Mouse (Mus musculus): ENCODE measurements at regions not wholly inside any gene's neighbourhood (a gene's known extent, or its start where the extent isn't known, plus 50 kb on each side); places are given as distances from the start of the nearest gene placed in this dataset.
"Not testable (repeated sequence)": the region's sequence is repeated elsewhere in the genome, so short reads cannot be mapped to it uniquely, and the experiment has no call there.

DNA sequence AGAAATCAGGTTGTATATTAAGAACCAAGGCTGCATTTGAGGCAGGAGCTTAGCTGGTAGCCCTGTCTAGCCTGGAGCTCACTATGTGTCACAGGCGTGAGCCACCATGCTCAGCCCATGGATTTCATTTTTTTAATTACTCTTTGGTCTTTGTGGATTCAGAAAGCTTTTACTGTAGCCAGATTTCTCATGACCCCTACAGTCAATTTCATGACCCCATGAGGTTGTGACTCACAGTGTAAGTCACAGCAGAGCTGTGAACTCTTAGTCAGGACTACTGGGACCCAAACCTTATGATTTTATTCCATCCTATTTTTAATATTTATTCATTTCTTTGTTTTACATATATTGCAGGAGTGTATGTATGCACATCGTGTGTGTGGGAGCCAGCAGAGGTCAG lies 61.9 kb upstream of the Akap13 start:
- ATAC-seq (ENCODE audit: low read depth) (no peak), DNase-seq (ENCODE audit: low spot score) (no peak)
- H3K27me3 ChIP-seq (replicated peaks; ENCODE audit: control insufficient read depth, insufficient read depth, low read length): no peaks in the 10 kb centered on the region
- H3K27ac ChIP-seq (replicated peaks; ENCODE audit: low read depth, low read length): no peak overlapping the region
- 83% methylated on average over 2 of the region's 2 CpGs for WGBS
- H3K9me3 ChIP-seq (ENCODE audit: control insufficient read depth, low read length): no peaks in the 10 kb centered on the region
- H3K4me3 ChIP-seq (ENCODE audit: low read depth, low read length): no peak overlapping the region
- no peak overlapping the region for H3K9ac ChIP-seq (ENCODE audit: low read depth, low read length)
- H3K36me3 ChIP-seq (ENCODE audit: control insufficient read depth, insufficient read depth, low read length): no peaks in the 10 kb centered on the region
- no peaks in the 10 kb centered on the region for H3K4me1 ChIP-seq (ENCODE audit: control insufficient read depth, insufficient read depth, low read length)
- no peak overlapping the region for H3K4me2 ChIP-seq (ENCODE audit: low read depth, low read length)

DNA sequence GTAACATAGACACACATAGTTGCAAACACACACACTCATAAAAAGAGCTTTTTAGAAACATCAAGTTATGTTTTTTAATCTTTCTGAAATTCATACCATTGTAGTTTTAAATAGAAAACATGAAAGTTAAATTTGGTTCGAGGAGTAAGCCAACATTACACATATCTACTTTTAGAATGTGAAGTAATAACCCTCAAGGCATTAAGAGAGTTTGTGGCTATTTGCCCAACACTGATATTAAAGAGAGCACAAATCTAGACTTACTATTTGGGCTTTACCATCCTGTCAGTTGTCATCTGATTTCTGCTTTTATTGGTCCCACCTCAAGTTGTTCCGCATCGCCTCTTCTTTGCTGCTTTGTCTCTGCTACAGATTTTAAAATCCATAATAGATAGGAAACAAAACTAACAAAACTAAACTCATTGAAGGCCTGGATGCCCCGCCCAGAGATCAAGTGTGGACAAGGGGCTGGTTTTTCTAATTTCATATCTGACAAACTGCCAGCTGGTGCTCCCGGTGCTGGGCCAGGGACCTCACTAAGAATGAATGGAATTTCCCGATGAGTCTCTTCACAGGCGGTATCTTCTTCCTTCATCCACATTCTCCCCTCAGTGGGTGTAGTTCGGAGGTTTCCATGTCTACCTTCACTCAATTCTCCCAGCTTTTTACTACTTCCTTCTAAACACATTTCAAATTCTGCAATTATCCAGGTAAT lies 60.3 kb upstream of the Akap13 start:
- no peak overlapping the region for H3K27ac ChIP-seq (replicated peaks; ENCODE audit: low read depth, low read length)

DNA sequence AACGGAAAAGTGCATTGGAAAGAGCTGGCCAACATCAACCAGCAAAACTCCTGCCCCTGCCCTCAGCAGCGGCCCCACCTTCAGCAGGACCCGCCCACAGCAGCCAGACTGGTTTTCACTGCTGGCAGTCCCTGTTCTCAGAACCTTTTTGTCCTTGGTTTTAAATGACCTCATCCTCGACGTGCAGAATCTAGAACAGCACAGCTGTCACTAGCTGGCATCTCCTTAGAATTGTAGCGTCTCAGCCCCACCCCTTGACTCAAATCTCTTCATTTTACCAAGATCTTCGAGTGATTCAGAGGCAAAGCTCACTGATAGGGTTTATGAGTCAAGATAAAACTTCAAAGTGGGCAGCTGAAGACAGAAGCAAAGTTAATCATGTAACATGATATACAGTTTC lies 57.8 kb upstream of the Akap13 start:
- Histone ChIP-seq H3K9me3 (ENCODE audit: control insufficient read depth, low read length) (no peaks in the 10 kb centered on the region), H3K36me3 (ENCODE audit: control insufficient read depth, insufficient read depth, low read length) (no peaks in the 10 kb centered on the region), H3K27ac (replicated peaks; ENCODE audit: low read depth, low read length) (no peak overlapping the region), H3K4me1 (ENCODE audit: control insufficient read depth, insufficient read depth, low read length) (no peaks in the 10 kb centered on the region), H3K27me3 (replicated peaks; ENCODE audit: control insufficient read depth, insufficient read depth, low read length) (no peaks in the 10 kb centered on the region), H3K9ac (ENCODE audit: low read depth, low read length) (no peak overlapping the region), H3K4me2 (ENCODE audit: low read depth, low read length) (no peak overlapping the region), H3K4me3 (ENCODE audit: low read depth, low read length) (no peak overlapping the region)
- DNase-seq (ENCODE audit: low spot score) (peak; percentile 65), ATAC-seq (ENCODE audit: low read depth) (peak; percentile 70)
- 19% methylated on average over 7 of the region's 7 CpGs for WGBS

More for the DNA sequence above, 60.3 kb upstream of the Akap13 start:
- no peaks in the 10 kb centered on the region for H3K9me3 ChIP-seq (ENCODE audit: control insufficient read depth, low read length)
- H3K27me3 ChIP-seq (replicated peaks; ENCODE audit: control insufficient read depth, insufficient read depth, low read length): no peaks in the 10 kb centered on the region
- no peak for ATAC-seq (ENCODE audit: low read depth)
- no peak overlapping the region for H3K9ac ChIP-seq (ENCODE audit: low read depth, low read length)
- H3K4me3 ChIP-seq (ENCODE audit: low read depth, low read length): no peak overlapping the region
- no peaks in the 10 kb centered on the region for H3K36me3 ChIP-seq (ENCODE audit: control insufficient read depth, insufficient read depth, low read length)
- H3K4me1 ChIP-seq (ENCODE audit: control insufficient read depth, insufficient read depth, low read length): no peaks in the 10 kb centered on the region
- no peak overlapping the region for H3K4me2 ChIP-seq (ENCODE audit: low read depth, low read length)
- WGBS: 60% methylated on average over 8 of the region's 8 CpGs
- peak; percentile 33 for DNase-seq (ENCODE audit: low spot score)

DNA sequence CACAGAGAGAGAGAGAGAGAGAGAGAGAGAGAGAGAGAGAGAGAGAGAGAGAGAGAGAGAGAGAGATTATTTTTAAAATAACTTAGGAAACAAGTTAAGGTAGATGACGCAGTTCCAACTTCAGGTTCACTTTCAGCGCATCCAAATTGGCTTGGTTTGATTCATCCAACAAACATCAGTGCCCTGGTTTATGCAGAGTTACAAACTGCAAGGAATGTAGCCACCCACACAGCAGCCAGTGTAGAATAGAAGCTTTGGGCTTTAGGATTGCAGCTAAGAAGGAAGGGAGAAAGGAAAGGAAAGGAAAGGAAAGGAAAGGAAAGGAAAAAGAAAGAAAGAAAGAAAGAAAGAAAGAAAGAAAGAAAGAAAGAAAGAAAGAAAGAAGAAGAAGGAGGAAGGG lies 56.9 kb upstream of the Akap13 start:
- H3K9me3 ChIP-seq (ENCODE audit: control insufficient read depth, low read length); ATAC-seq (ENCODE audit: low read depth); H3K9ac ChIP-seq (ENCODE audit: low read depth, low read length); H3K36me3 ChIP-seq (ENCODE audit: control insufficient read depth, insufficient read depth, low read length); H3K27me3 ChIP-seq (replicated peaks; ENCODE audit: control insufficient read depth, insufficient read depth, low read length); H3K4me1 ChIP-seq (ENCODE audit: control insufficient read depth, insufficient read depth, low read length); H3K4me2 ChIP-seq (ENCODE audit: low read depth, low read length); H3K27ac ChIP-seq (replicated peaks; ENCODE audit: low read depth, low read length); H3K4me3 ChIP-seq (ENCODE audit: low read depth, low read length); DNase-seq (ENCODE audit: low spot score): not testable (repeated sequence)
- 80% methylated on average over 2 of the region's 2 CpGs for WGBS

DNA sequence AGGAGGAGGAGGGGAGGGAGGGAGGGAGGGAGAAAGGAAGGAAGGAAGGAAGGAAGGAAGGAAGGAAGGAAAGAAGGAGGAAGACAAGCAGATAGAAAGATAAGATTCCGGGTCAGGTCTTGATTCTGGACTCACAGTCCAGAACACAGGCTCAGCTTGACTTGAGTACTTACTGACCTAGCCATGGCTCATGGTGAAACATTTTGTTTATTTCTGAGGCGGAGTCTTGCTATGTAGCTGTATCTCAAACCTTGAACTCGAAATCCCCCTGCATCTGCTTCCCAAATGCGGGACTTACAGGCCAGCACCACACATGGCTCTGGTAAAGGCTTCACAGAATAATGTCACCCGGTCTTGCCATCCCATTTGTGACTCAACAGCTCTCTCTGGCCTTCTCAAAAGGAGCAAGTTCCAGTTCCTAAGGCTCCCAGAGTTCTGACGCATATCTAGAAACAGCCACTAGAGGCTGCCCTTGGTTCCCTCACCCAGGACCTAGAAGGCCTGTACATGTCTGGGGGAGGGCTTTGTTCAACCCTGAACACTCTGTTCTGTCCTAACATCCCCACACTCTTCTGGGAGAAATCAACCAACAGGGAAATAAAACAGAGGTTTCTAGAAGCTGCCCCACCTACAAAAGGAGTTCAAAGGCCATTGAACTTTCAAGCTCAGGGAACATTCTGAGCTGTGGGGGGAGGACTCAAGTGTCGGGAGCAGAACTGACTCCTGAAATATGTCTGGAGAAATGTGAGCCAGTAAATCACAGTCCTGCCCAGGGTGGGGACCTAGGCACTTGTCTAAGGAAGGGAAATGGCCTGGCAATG lies 56.2 kb upstream of the Akap13 start:
- H3K4me1 ChIP-seq (ENCODE audit: control insufficient read depth, insufficient read depth, low read length): no peaks in the 10 kb centered on the region
- H3K4me3 ChIP-seq (ENCODE audit: low read depth, low read length): no peak overlapping the region
- H3K36me3 ChIP-seq (ENCODE audit: control insufficient read depth, insufficient read depth, low read length): no peaks in the 10 kb centered on the region
- no peaks in the 10 kb centered on the region for H3K27me3 ChIP-seq (replicated peaks; ENCODE audit: control insufficient read depth, insufficient read depth, low read length)
- H3K9ac ChIP-seq (ENCODE audit: low read depth, low read length): no peak overlapping the region
- H3K27ac ChIP-seq (replicated peaks; ENCODE audit: low read depth, low read length): no peak overlapping the region
- DNase-seq (ENCODE audit: low spot score) (peak; percentile 75), ATAC-seq (ENCODE audit: low read depth) (peak; percentile 81)
- no peaks in the 10 kb centered on the region for H3K9me3 ChIP-seq (ENCODE audit: control insufficient read depth, low read length)
- 47% methylated on average over 7 of the region's 7 CpGs for WGBS
- no peak overlapping the region for H3K4me2 ChIP-seq (ENCODE audit: low read depth, low read length)

DNA sequence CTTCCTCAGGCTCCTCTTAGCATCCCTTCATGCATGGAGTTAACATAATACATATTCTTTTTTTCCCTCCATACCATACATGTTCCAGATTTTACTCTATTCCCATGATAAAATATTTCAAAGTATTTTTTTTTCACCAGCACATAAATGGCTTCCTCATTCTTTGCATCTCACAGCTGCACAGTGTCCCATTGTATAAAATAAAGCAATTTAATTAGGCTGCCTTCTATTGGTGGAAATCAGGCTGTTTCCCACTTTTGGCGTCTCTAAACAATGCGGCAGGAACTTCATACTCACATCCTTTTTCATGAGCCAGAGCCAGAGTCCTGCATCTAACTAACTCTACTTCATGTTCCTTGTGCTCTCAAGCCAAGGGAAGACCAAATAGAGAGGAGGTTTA lies 54.9 kb upstream of the Akap13 start:
- no peaks in the 10 kb centered on the region for H3K27me3 ChIP-seq (replicated peaks; ENCODE audit: control insufficient read depth, insufficient read depth, low read length)
- 67% methylated on average over 2 of the region's 2 CpGs for WGBS
- no peaks in the 10 kb centered on the region for H3K9me3 ChIP-seq (ENCODE audit: control insufficient read depth, low read length)
- no peaks in the 10 kb centered on the region for H3K36me3 ChIP-seq (ENCODE audit: control insufficient read depth, insufficient read depth, low read length)
- DNase-seq (ENCODE audit: low spot score): no peak
- ATAC-seq (ENCODE audit: low read depth): no peak
- no peaks in the 10 kb centered on the region for H3K4me1 ChIP-seq (ENCODE audit: control insufficient read depth, insufficient read depth, low read length)
- no peak overlapping the region for H3K27ac ChIP-seq (replicated peaks; ENCODE audit: low read depth, low read length)
- H3K4me2 ChIP-seq (ENCODE audit: low read depth, low read length): no peak overlapping the region
- no peak overlapping the region for H3K4me3 ChIP-seq (ENCODE audit: low read depth, low read length)
- H3K9ac ChIP-seq (ENCODE audit: low read depth, low read length): no peak overlapping the region

DNA sequence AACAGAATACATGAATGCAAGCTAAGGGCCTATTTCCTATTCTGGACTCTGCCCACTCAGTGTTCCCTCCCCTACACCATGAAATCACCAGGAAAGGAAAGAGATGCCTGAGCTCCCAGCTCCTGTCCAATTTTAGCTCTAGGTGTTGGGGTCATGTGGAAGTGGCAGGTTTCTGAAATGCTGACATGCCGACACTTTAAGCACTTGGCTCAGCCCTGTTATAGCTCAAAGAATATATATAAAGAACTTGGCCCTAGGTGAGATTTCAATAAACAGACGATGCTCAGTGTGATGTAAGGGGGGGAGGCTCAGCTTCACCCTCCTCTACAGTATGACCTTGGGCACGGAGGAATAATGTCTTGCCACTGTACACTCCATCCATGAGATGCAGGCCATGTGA lies 50.4 kb upstream of the Akap13 start:
- Histone ChIP-seq H3K27me3 (replicated peaks; ENCODE audit: control insufficient read depth, insufficient read depth, low read length) (no peaks in the 10 kb centered on the region), H3K36me3 (ENCODE audit: control insufficient read depth, insufficient read depth, low read length) (no peaks in the 10 kb centered on the region), H3K4me2 (ENCODE audit: low read depth, low read length) (no peak overlapping the region), H3K27ac (replicated peaks; ENCODE audit: low read depth, low read length) (no peak overlapping the region), H3K9ac (ENCODE audit: low read depth, low read length) (no peak overlapping the region), H3K4me1 (ENCODE audit: control insufficient read depth, insufficient read depth, low read length) (no peaks in the 10 kb centered on the region), H3K9me3 (ENCODE audit: control insufficient read depth, low read length) (no peaks in the 10 kb centered on the region), H3K4me3 (ENCODE audit: low read depth, low read length) (no peak overlapping the region)
- 85% methylated on average over 3 of the region's 3 CpGs for WGBS
- DNase-seq (ENCODE audit: low spot score): no peak
- ATAC-seq (ENCODE audit: low read depth): no peak

All from embryonic facial prominence, embryonic 14.5 days (tissue).